Mouse (Mus musculus): ENCODE measurements around the gene Tmem132b. TPM values are rescaled to one million over a fixed set of nuclear protein-coding genes. Genes with fewer than 3 reads are reported as not detected.

Gene Tmem132b
- polyA plus RNA-seq, 1 experiment from 2014 or later: 0.03 TPM

GRCm38 (mm10) chr5:125525516-125525915 is 6.1 kb upstream of the Tmem132b start:
- peaks cover 34% of the 10 kb centered on the region for H3K27me3 ChIP-seq (ENCODE audit: low read depth, poor library complexity, severe bottlenecking)
- no peaks in the 10 kb centered on the region; the same call in 1 of the 2 replicates for H3K9me3 ChIP-seq (replicated peaks)
- H3K36me3 ChIP-seq: no peaks in the 10 kb centered on the region
- DNase-seq (ENCODE audit: low spot score): no peak
- H3K4me1 ChIP-seq: no peaks in the 10 kb centered on the region
- no peak overlapping the region for H3K27ac ChIP-seq
- 62% methylated on average over 5 of the region's 5 CpGs for WGBS
- H3K4me3 ChIP-seq: no peak overlapping the region

DNA sequence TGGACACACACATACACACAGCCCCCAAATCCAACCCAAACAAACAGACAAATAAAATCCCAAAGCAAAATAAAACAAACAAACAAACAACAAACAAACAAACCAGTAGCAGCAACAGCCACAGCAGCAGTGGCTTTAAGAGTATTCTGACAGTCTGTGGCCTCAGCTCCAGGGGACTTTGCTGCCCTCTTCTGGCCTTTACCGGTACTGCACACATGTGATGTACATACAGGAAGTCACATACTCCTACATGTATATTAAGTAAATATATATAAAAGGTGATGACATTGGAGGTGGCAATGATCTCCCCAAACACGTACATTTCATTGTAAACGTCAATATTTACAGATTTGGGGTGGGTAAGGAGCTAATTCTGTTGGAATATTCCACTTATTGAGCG is 5.1 kb upstream of the Tmem132b start:
- no peaks in the 10 kb centered on the region for H3K36me3 ChIP-seq
- H3K27me3 ChIP-seq (ENCODE audit: low read depth, poor library complexity, severe bottlenecking): peaks cover 44% of the 10 kb centered on the region
- H3K27ac ChIP-seq: no peak overlapping the region
- DNase-seq (ENCODE audit: low spot score): no peak
- 80% methylated on average over 4 of the region's 4 CpGs for WGBS
- no peak overlapping the region for H3K4me3 ChIP-seq
- no peaks in the 10 kb centered on the region; the same call in 1 of the 2 replicates for H3K9me3 ChIP-seq (replicated peaks)
- peaks cover 2% of the 10 kb centered on the region for H3K4me1 ChIP-seq

DNA sequence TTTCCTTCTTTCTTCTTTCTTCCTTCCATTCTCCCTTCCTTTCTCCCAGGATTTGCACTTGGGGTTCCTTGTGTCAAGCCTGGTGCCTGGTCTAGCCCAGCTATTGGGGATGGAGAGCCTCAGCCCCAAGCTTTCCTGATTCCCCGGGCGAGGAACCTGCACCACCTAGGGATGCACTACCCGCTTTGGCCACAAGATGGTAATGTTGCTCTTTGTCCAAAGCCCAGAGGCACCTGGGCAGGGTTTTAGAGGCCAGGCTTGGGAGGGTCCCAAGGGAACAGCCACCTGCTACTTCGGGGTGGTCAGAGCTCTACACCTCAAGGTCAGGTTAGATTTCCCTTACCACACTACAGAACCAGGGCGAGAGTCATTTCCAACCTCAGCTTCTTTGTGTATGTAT is 2.5 kb upstream of the Tmem132b start:
- peak; percentile 86 for DNase-seq (ENCODE audit: low spot score)
- Histone ChIP-seq H3K9me3 (replicated peaks) (no peaks in the 10 kb centered on the region; the same call in 1 of the 2 replicates), H3K4me1 (peaks cover 28% of the 10 kb centered on the region), H3K4me3 (no peak overlapping the region), H3K36me3 (no peaks in the 10 kb centered on the region), H3K27me3 (ENCODE audit: low read depth, poor library complexity, severe bottlenecking) (peaks cover 70% of the 10 kb centered on the region), H3K27ac (no peak overlapping the region)
- WGBS: 7% methylated on average over 5 of the region's 5 CpGs

GRCm38 (mm10) chr5:125532191-125532544 is 594 bp downstream of the Tmem132b start:
- no peaks in the 10 kb centered on the region for H3K9me3 ChIP-seq (replicated peaks)
- 2% methylated on average over 30 of the region's 30 CpGs for WGBS
- H3K36me3 ChIP-seq: no peaks in the 10 kb centered on the region
- H3K27ac ChIP-seq: peak overlapping the region; percentile 53
- peaks cover 100% of the 10 kb centered on the region for H3K27me3 ChIP-seq (ENCODE audit: low read depth, poor library complexity, severe bottlenecking)
- peaks cover 42% of the 10 kb centered on the region for H3K4me1 ChIP-seq
- DNase-seq (ENCODE audit: low spot score): peak; percentile 75
- H3K4me3 ChIP-seq: peak overlapping the region; percentile 60

DNA sequence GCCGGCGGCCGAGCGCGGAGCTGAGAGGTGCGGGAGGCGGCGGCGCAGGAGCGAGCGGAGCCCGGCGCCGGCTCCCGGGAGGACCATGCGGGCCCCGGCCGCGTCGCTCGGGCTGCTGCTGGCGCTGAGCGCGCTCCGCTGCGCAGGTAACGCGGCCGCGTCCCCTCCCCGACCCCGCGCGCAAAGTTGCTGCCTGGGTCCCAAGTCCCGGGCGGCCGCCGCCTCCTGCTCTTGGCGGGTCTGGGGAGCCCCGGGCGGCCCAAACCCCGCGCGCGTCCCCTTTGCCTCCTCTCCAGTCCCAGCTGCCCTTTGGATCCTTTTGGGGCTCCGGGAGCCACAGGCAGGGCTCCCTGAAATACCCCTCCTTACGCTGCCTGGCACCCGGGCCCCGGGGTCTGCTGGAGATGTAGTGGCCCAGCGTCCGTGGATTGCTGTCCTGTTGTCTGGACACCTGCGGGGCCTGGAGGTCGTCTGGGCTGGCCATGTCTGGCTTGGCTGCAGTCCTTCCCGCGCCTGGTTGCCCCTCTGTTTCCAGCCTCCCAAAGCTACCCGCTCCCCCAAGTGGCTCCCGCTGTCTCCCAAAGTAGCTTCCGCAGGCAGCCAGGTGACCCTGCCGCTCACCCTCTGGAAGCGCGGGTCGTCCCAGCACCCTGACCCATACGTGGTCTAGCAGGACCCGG is 1.1 kb downstream of the Tmem132b start:
- peak; percentile 51 for DNase-seq (ENCODE audit: low spot score)
- H3K4me3 ChIP-seq: peak overlapping the region; percentile 60
- no peaks in the 10 kb centered on the region for H3K9me3 ChIP-seq (replicated peaks)
- H3K36me3 ChIP-seq: no peaks in the 10 kb centered on the region
- H3K27ac ChIP-seq: peak overlapping the region; percentile 53
- H3K4me1 ChIP-seq: peaks cover 42% of the 10 kb centered on the region
- H3K27me3 ChIP-seq (ENCODE audit: low read depth, poor library complexity, severe bottlenecking): peaks cover 100% of the 10 kb centered on the region
- WGBS: 2% methylated on average over 64 of the region's 64 CpGs

DNA sequence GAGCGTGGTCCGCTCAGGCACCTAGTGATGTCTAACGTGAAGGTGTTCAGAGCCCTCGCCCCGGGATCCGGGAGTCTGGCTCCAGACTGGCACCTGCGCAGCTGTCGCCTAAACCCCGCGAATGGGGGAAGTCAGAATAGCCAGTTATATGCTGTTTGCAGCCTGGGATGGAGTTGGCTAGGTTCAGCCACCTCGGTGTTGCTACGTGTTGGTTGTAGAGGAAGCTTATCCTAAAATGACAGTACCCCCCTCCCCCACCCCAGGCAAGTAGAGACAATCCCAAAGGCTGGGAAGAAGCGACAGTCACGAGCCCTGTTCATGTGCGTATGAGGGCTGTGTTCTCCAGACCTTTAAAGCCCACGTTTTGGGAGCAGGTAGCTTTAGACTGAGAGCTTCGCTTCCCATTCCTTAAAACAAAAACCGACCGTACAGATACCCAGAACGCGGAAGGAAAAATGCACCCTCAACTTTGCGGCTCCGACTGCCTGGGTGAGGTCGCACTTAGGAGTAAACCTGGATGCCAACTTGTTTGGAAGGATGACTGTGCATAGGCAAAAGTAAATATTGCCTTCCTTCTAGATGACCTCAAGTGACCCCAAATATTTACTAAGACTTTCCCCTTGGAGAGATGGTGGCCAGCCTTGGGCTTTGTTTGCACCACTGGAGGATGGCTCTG is 1.8 kb downstream of the Tmem132b start:
- Histone ChIP-seq H3K27ac (no peak overlapping the region), H3K4me3 (peak overlapping the region; percentile 60), H3K4me1 (peaks cover 42% of the 10 kb centered on the region), H3K27me3 (ENCODE audit: low read depth, poor library complexity, severe bottlenecking) (peaks cover 95% of the 10 kb centered on the region), H3K9me3 (replicated peaks) (no peaks in the 10 kb centered on the region), H3K36me3 (no peaks in the 10 kb centered on the region)
- 3% methylated on average over 24 of the region's 24 CpGs for WGBS
- DNase-seq (ENCODE audit: low spot score): peak; percentile 51

GRCm38 (mm10) chr5:125534168-125534610 is 2.6 kb downstream of the Tmem132b start:
- Histone ChIP-seq H3K4me3 (no peak overlapping the region), H3K4me1 (peaks cover 42% of the 10 kb centered on the region), H3K27me3 (ENCODE audit: low read depth, poor library complexity, severe bottlenecking) (peaks cover 87% of the 10 kb centered on the region), H3K27ac (no peak overlapping the region), H3K36me3 (no peaks in the 10 kb centered on the region), H3K9me3 (replicated peaks) (no peaks in the 10 kb centered on the region)
- 12% methylated on average over 7 of the region's 7 CpGs for WGBS
- DNase-seq (ENCODE audit: low spot score): no peak

- no peak for DNase-seq (ENCODE audit: low spot score)
- H3K36me3 ChIP-seq: no peaks in the 10 kb centered on the region
- H3K9me3 ChIP-seq (replicated peaks): no peaks in the 10 kb centered on the region
- 2% methylated on average over 26 of the region's 26 CpGs for WGBS
- H3K4me1 ChIP-seq: peaks cover 42% of the 10 kb centered on the region
- H3K27me3 ChIP-seq (ENCODE audit: low read depth, poor library complexity, severe bottlenecking): peaks cover 81% of the 10 kb centered on the region
- H3K27ac ChIP-seq: no peak overlapping the region
- H3K4me3 ChIP-seq: peak overlapping the region; percentile 11; the same call in 1 of the 2 replicates
Measured at GRCm38 (mm10) chr5:125534611-125535324, 3.2 kb downstream of the Tmem132b start.

GRCm38 (mm10) chr5:125545090-125545489 is 13.5 kb downstream of the Tmem132b start:
- H3K36me3 ChIP-seq: no peaks in the 10 kb centered on the region
- DNase-seq (ENCODE audit: low spot score): no peak
- WGBS: 92% methylated on average over 2 of the region's 2 CpGs
- no peaks in the 10 kb centered on the region for H3K9me3 ChIP-seq (replicated peaks)
- 0 out of 2 replicates have a peak, but pooled peaks cover 3% of the 10 kb centered on the region for H3K4me1 ChIP-seq
- no peak overlapping the region for H3K4me3 ChIP-seq
- no peak overlapping the region for H3K27ac ChIP-seq
- H3K27me3 ChIP-seq (ENCODE audit: low read depth, poor library complexity, severe bottlenecking): peaks cover 39% of the 10 kb centered on the region

DNA sequence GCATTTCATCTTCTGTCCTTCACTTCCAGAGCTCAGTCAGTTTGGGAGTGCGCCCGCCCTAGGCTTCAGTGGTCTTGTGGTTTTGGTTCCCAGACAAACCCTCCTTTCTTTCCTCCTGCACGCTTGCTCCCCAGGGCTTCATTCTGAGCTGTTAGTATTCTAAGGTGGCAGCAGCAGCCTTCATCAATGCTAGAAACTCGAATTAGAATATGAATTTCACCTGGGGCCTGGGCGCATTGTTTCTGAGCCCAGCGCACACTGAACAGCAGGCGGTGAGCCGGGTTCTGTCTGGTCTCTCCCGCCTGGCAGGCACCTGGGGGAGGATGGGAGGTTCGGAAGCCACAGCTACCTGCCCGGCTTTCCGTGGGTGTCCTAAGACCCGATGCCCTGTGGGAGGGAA is 14.7 kb downstream of the Tmem132b start:
- Histone ChIP-seq H3K4me3 (no peak overlapping the region), H3K27me3 (ENCODE audit: low read depth, poor library complexity, severe bottlenecking) (peaks cover 39% of the 10 kb centered on the region), H3K27ac (no peak overlapping the region), H3K36me3 (no peaks in the 10 kb centered on the region), H3K9me3 (replicated peaks) (no peaks in the 10 kb centered on the region), H3K4me1 (0 out of 2 replicates have a peak, but pooled peaks cover 3% of the 10 kb centered on the region)
- no peak for DNase-seq (ENCODE audit: low spot score)
- 23% methylated on average over 13 of the region's 13 CpGs for whole genome bisulfite sequencing

DNA sequence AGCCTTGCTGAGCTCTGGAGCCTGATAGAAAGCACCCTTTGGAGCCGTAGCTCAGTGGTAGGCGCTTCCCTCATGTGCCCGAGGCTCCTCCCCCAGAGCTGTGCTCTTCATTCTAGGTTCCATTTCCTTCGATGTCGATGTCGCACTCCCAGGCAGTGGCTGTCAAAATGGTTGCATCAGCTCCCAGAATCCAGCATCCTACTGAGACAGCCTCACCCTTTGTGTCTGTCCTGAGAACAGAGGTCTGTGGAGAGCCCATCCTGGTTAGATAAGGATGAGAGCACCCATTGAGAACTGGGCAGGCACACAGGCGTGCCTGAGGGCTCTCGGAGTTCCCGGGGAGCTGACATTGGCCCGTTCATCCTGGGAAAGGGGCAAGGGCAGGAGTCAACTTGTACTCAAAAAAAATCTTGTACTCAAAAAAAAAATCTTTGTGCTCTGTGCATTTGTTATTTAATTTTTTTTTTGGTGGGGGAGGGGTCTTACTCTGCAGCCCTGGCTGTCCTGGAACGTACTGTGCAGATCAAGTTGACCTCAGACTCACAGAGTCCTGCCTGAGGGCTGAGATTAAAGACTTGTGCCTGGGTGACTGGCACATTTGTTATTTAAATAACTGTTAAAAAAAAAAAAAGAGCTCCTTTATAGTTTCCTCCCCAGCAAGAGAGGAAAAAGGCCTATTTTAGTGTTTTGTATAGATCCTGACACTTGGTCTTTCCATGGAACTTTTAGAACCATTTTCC is 18.3 kb downstream of the Tmem132b start:
- Histone ChIP-seq H3K36me3 (no peaks in the 10 kb centered on the region), H3K27ac (no peak overlapping the region), H3K9me3 (replicated peaks) (no peaks in the 10 kb centered on the region), H3K4me3 (no peak overlapping the region), H3K4me1 (0 out of 2 replicates have a peak, but pooled peaks cover 3% of the 10 kb centered on the region), H3K27me3 (ENCODE audit: low read depth, poor library complexity, severe bottlenecking) (peaks cover 39% of the 10 kb centered on the region)
- DNase-seq (ENCODE audit: low spot score): no peak
- 40% methylated on average over 11 of the region's 11 CpGs for WGBS

- H3K36me3 ChIP-seq: no peaks in the 10 kb centered on the region
- no peaks in the 10 kb centered on the region for H3K27me3 ChIP-seq (ENCODE audit: low read depth, poor library complexity, severe bottlenecking)
- no peaks in the 10 kb centered on the region for H3K9me3 ChIP-seq (replicated peaks)
- no peak overlapping the region for H3K27ac ChIP-seq
- 80% methylated on average over 5 of the region's 5 CpGs for WGBS
- no peak for DNase-seq (ENCODE audit: low spot score)
- H3K4me3 ChIP-seq: no peak overlapping the region
- no peaks in the 10 kb centered on the region for H3K4me1 ChIP-seq
Measured at GRCm38 (mm10) chr5:125555732-125556131, 24.2 kb downstream of the Tmem132b start.

Data from limb, embryonic 10.5 days (tissue).